Mouse (Mus musculus) macrophage (primary cell): ENCODE data around the gene Trim41. TPM values are rescaled to one million over a fixed set of nuclear protein-coding genes. Genes with fewer than 3 reads are reported as not detected.

Source experiments
- H3K27ac ChIP-seq: fragments of 350-480 bp; formaldehyde crosslinking; 2 replicates; pipeline ENCODE4 v1.9.0; 2021
- H3K36me3 ChIP-seq: fragments of 350-480 bp; formaldehyde crosslinking; 2 replicates; pipeline ENCODE4 v1.9.0; 2021; ENCODE audit errors: inconsistent target
- H3K4me3 ChIP-seq: fragments of 350-480 bp; formaldehyde crosslinking; 2 replicates; pipeline ENCODE4 v1.9.0; 2021; ENCODE audit errors: inconsistent target
- H3K79me2 ChIP-seq: fragments of 350-480 bp; formaldehyde crosslinking; 2 replicates; pipeline ENCODE4 v1.9.0; 2021; ENCODE audit errors: inconsistent target
- WGBS: methylation state at CpG from one replicate; pipeline ENCODE4 v1.1.7; 2026; ENCODE audit warnings: inconsistent platforms; ENCODE audit not compliant: missing documents; 5-methylcytosine and 5-hydroxymethylcytosine counted together
- polyA plus RNA-seq: library from polyadenylated mRNA; stranded (reverse); fragments of 250-400 nt; gene quantifications from 3 replicates; pipeline ENCODE4 v1.2.4, GENCODE M21; 2018; ENCODE audit warnings: inconsistent platforms

Gene Trim41
- polyA plus RNA-seq, 1 experiment from 2014 or later, result 47.2 TPM

- H3K79me2 ChIP-seq, result no peaks in the 10 kb centered on the region
- H3K36me3 ChIP-seq, result no peaks in the 10 kb centered on the region
- WGBS, result 36% methylated on average over 15 of the region's 17 CpGs
- H3K4me3 ChIP-seq, result no peak overlapping the region
- no peak overlapping the region for H3K27ac ChIP-seq
Measured at GRCm38 (mm10) chr11:48774443-48775298, 42.5 kb downstream of the Trim41 start.

GRCm38 (mm10) chr11:48771691-48772090 is 45.5 kb downstream of the Trim41 start:
- H3K27ac ChIP-seq, result no peak overlapping the region
- WGBS, result 0% methylated on average over 2 of the region's 2 CpGs
- no peaks in the 10 kb centered on the region for H3K79me2 ChIP-seq
- no peaks in the 10 kb centered on the region for H3K36me3 ChIP-seq
- H3K4me3 ChIP-seq, result no peak overlapping the region

- H3K79me2 ChIP-seq, result no peaks in the 10 kb centered on the region
- no peaks in the 10 kb centered on the region for H3K36me3 ChIP-seq
- H3K4me3 ChIP-seq, result no peak overlapping the region
- WGBS, result 81% methylated on average over 14 of the region's 14 CpGs
- H3K27ac ChIP-seq, result no peak overlapping the region
Measured at GRCm38 (mm10) chr11:48767195-48767876, 49.8 kb downstream of the Trim41 start.

- no peak overlapping the region for H3K27ac ChIP-seq
- no peaks in the 10 kb centered on the region for H3K36me3 ChIP-seq
- H3K4me3 ChIP-seq, result no peak overlapping the region
- H3K79me2 ChIP-seq, result no peaks in the 10 kb centered on the region
- 93% methylated on average over 9 of the region's 9 CpGs for WGBS
Measured at GRCm38 (mm10) chr11:48764119-48764518, 53.0 kb downstream of the Trim41 start.

GRCm38 (mm10) chr11:48759021-48759420 is 58.1 kb downstream of the Trim41 start:
- Histone ChIP-seq H3K27ac (no peak overlapping the region), H3K4me3 (no peak overlapping the region), H3K79me2 (no peaks in the 10 kb centered on the region), H3K36me3 (no peaks in the 10 kb centered on the region)
- 83% methylated on average over 8 of the region's 8 CpGs for WGBS

Other genes with a start within 250 kb of the Trim41 start
- 321 to 741 TPM (median 672 TPM) in 3 replicates for gene Rack1, start 17.0 kb downstream of the Trim41 start, polyA plus RNA-seq
- 1.1 to 1.4 TPM (median 1.2 TPM) in 3 replicates for gene Trim7, start 8.8 kb upstream of the Trim41 start, polyA plus RNA-seq
- gene Gm12184, start 9.3 kb upstream of the Trim41 start, polyA plus RNA-seq, result 0.75 to 2.7 TPM (median 1.7 TPM) in 3 replicates
- 118 to 323 TPM (median 130 TPM) in 3 replicates for gene Irgm1, start 54.3 kb upstream of the Trim41 start, polyA plus RNA-seq
- gene Gm5431, start 84.9 kb upstream of the Trim41 start, polyA plus RNA-seq, result 43.5 to 99.6 TPM (median 62.6 TPM) in 3 replicates
- gene Psme2b, start 128.8 kb upstream of the Trim41 start, polyA plus RNA-seq, result 12.3 to 45.7 TPM (median 19.2 TPM) in 3 replicates
- 1.7 to 2.7 TPM (median 2.5 TPM) in 3 replicates for gene Olfr56, start 161.5 kb upstream of the Trim41 start, polyA plus RNA-seq
- gene 9930111J21Rik1, start 162.0 kb upstream of the Trim41 start, polyA plus RNA-seq, result 13.0 to 45.0 TPM (median 18.5 TPM) in 3 replicates
- 0.58 to 2.3 TPM (median 0.77 TPM) in 3 replicates for gene Gm12185, start 174.9 kb upstream of the Trim41 start, polyA plus RNA-seq
- 0.63 to 6.2 TPM (median 1.7 TPM) in 3 replicates for gene Tgtp1, start 176.8 kb upstream of the Trim41 start, polyA plus RNA-seq
- gene 9930111J21Rik2, start 233.9 kb upstream of the Trim41 start, polyA plus RNA-seq, result 39.3 to 117 TPM (median 92.6 TPM) in 3 replicates
- gene Tgtp2, start 246.9 kb upstream of the Trim41 start, polyA plus RNA-seq, result 27.3 to 134 TPM (median 32.0 TPM) in 3 replicates